Mouse (Mus musculus) midbrain, embryonic 13.5 days (tissue): Measurements from ENCODE around the gene Ppp6r3. TPM values are rescaled to one million over a fixed set of nuclear protein-coding genes. Genes with fewer than 3 reads are reported as not detected.

Experiments
- ATAC-seq: fragments of 200-750 bp; cut with Nextera tagmentation; 2 replicates; pipeline ENCODE4 v1.8.0; 2017; ENCODE audit warnings: mild to moderate bottlenecking, moderate TSS enrichment, moderate library complexity
- H3K27ac ChIP-seq: fragments of 300-500 bp; sonication (generic); 2 replicates; pipeline ENCODE4 v1.5.1; 2015; ENCODE audit warnings: inconsistent platforms, mild to moderate bottlenecking, moderate library complexity
- H3K27me3 ChIP-seq: fragments of 300-500 bp; sonication (generic); 2 replicates; pipeline ENCODE4 v1.6.1; 2015; ENCODE audit warnings: mild to moderate bottlenecking, inconsistent platforms
- H3K36me3 ChIP-seq: fragments of 300-500 bp; sonication (generic); 2 replicates; pipeline ENCODE4 v1.6.1; 2015; ENCODE audit warnings: mild to moderate bottlenecking, inconsistent platforms
- H3K4me1 ChIP-seq: fragments of 300-500 bp; sonication (generic); replicated peaks from 2 replicates; pipeline ENCODE4 v1.6.1; 2015; ENCODE audit warnings: inconsistent platforms
- H3K4me2 ChIP-seq: fragments of 300-500 bp; sonication (generic); replicated peaks from 2 replicates; pipeline ENCODE4 v1.6.1; 2015; ENCODE audit warnings: moderate library complexity, mild to moderate bottlenecking, inconsistent platforms
- H3K4me3 ChIP-seq: fragments of 300-500 bp; sonication (generic); replicated peaks from 2 replicates; pipeline ENCODE4 v1.5.1; 2015; ENCODE audit warnings: mild to moderate bottlenecking, inconsistent platforms
- H3K9ac ChIP-seq: fragments of 300-500 bp; sonication (generic); replicated peaks from 2 replicates; pipeline ENCODE4 v1.6.1; 2015; ENCODE audit warnings: mild to moderate bottlenecking, inconsistent platforms
- H3K9me3 ChIP-seq: fragments of 300-500 bp; sonication (generic); 2 replicates; pipeline ENCODE4 v1.6.1; 2016; ENCODE audit warnings: mild to moderate bottlenecking, inconsistent platforms
- WGBS: fragments of 180-500 bp; shearing (Covaris S2); methylation state at CpG from one replicate; pipeline ENCODE4 v1.1.7; 2015; 5-methylcytosine and 5-hydroxymethylcytosine counted together
- polyA plus RNA-seq: library from polyadenylated mRNA; unstranded; fragments of >200 nt; fragmentation: Nextera tagmentation; extraction: Ambion mirVana; gene quantifications from 2 replicates; pipeline ENCODE4 v1.2.1, GENCODE M21; 2015

Ppp6r3 gene
- polyA plus RNA-seq, 1 experiment from 2014 or later = 71.9 TPM

GRCm38 (mm10) chr19:3482831-3483230, 92.7 kb downstream of the Ppp6r3 start:
- no peaks in the 10 kb centered on the region for H3K27me3 ChIP-seq
- peaks cover 80% of the 10 kb centered on the region for H3K36me3 ChIP-seq
- H3K4me3 ChIP-seq = no peak overlapping the region
- no peak overlapping the region for H3K27ac ChIP-seq
- no peak overlapping the region for H3K9ac ChIP-seq
- ATAC-seq = no peak
- 96% methylated on average over 7 of the region's 7 CpGs for WGBS
- no peaks in the 10 kb centered on the region for H3K4me1 ChIP-seq
- H3K4me2 ChIP-seq = no peak overlapping the region
- H3K9me3 ChIP-seq = no peaks in the 10 kb centered on the region

- WGBS = 87% methylated on average over 8 of the region's 8 CpGs
- no peak overlapping the region for H3K27ac ChIP-seq
Measured at GRCm38 (mm10) chr19:3480101-3480500, 95.4 kb downstream of the Ppp6r3 start.

GRCm38 (mm10) chr19:3476996-3477395, 98.6 kb downstream of the Ppp6r3 start:
- no peak overlapping the region for H3K4me3 ChIP-seq
- no peaks in the 10 kb centered on the region for H3K4me1 ChIP-seq
- peaks cover 73% of the 10 kb centered on the region for H3K36me3 ChIP-seq
- WGBS = 97% methylated on average over 3 of the region's 3 CpGs
- no peaks in the 10 kb centered on the region for H3K9me3 ChIP-seq
- H3K27ac ChIP-seq = no peak overlapping the region
- no peak for ATAC-seq
- H3K4me2 ChIP-seq = no peak overlapping the region
- H3K27me3 ChIP-seq = no peaks in the 10 kb centered on the region
- no peak overlapping the region for H3K9ac ChIP-seq

More at GRCm38 (mm10) chr19:3480101-3480500, 95.4 kb downstream of the Ppp6r3 start:
- Histone ChIP-seq H3K4me2 (no peak overlapping the region), H3K4me1 (no peaks in the 10 kb centered on the region), H3K4me3 (no peak overlapping the region), H3K9me3 (no peaks in the 10 kb centered on the region), H3K36me3 (peaks cover 70% of the 10 kb centered on the region), H3K27me3 (no peaks in the 10 kb centered on the region), H3K9ac (no peak overlapping the region)
- no peak for ATAC-seq

- peaks cover 86% of the 10 kb centered on the region for H3K36me3 ChIP-seq
- no peaks in the 10 kb centered on the region for H3K9me3 ChIP-seq
- no peaks in the 10 kb centered on the region for H3K4me1 ChIP-seq
- no peak overlapping the region for H3K4me2 ChIP-seq
- no peak for ATAC-seq
- H3K4me3 ChIP-seq = no peak overlapping the region
- 92% methylated on average over 2 of the region's 2 CpGs for WGBS
- H3K27ac ChIP-seq = no peak overlapping the region
- H3K27me3 ChIP-seq = no peaks in the 10 kb centered on the region
- no peak overlapping the region for H3K9ac ChIP-seq
Measured at GRCm38 (mm10) chr19:3471218-3471617, 104.3 kb downstream of the Ppp6r3 start.

- WGBS = 97% methylated on average over 7 of the region's 7 CpGs
- no peak overlapping the region for H3K9ac ChIP-seq
- no peaks in the 10 kb centered on the region for H3K4me1 ChIP-seq
- H3K27ac ChIP-seq = no peak overlapping the region
- no peaks in the 10 kb centered on the region for H3K9me3 ChIP-seq
- no peak for ATAC-seq
- H3K36me3 ChIP-seq = peaks cover 98% of the 10 kb centered on the region
- no peak overlapping the region for H3K4me2 ChIP-seq
- H3K27me3 ChIP-seq = no peaks in the 10 kb centered on the region
- H3K4me3 ChIP-seq = no peak overlapping the region
Measured at GRCm38 (mm10) chr19:3467574-3467973, 108.0 kb downstream of the Ppp6r3 start.

GRCm38 (mm10) chr19:3459986-3460385, 115.6 kb downstream of the Ppp6r3 start:
- Histone ChIP-seq H3K4me2 (no peak overlapping the region), H3K9me3 (no peaks in the 10 kb centered on the region), H3K4me3 (no peak overlapping the region), H3K27ac (no peak overlapping the region), H3K4me1 (no peaks in the 10 kb centered on the region), H3K36me3 (peaks cover 96% of the 10 kb centered on the region), H3K9ac (no peak overlapping the region), H3K27me3 (no peaks in the 10 kb centered on the region)
- 93% methylated on average over 3 of the region's 3 CpGs for WGBS
- ATAC-seq = no peak

- Histone ChIP-seq H3K4me1 (no peaks in the 10 kb centered on the region), H3K27me3 (no peaks in the 10 kb centered on the region), H3K4me2 (no peak overlapping the region), H3K9ac (no peak overlapping the region), H3K36me3 (peaks cover 95% of the 10 kb centered on the region), H3K9me3 (no peaks in the 10 kb centered on the region), H3K27ac (no peak overlapping the region), H3K4me3 (no peak overlapping the region)
- no peak for ATAC-seq
- 94% methylated on average over 6 of the region's 6 CpGs for WGBS
Measured at GRCm38 (mm10) chr19:3458331-3459099, 117.0 kb downstream of the Ppp6r3 start.

GRCm38 (mm10) chr19:3457700-3458099, 117.8 kb downstream of the Ppp6r3 start:
- 96% methylated on average over 4 of the region's 4 CpGs for WGBS
- H3K4me2 ChIP-seq = no peak overlapping the region
- H3K27ac ChIP-seq = no peak overlapping the region
- H3K9me3 ChIP-seq = no peaks in the 10 kb centered on the region
- H3K4me3 ChIP-seq = no peak overlapping the region
- H3K4me1 ChIP-seq = no peaks in the 10 kb centered on the region
- H3K9ac ChIP-seq = no peak overlapping the region
- H3K36me3 ChIP-seq = peaks cover 95% of the 10 kb centered on the region
- no peaks in the 10 kb centered on the region for H3K27me3 ChIP-seq
- no peak for ATAC-seq

GRCm38 (mm10) chr19:3451649-3452048, 123.9 kb downstream of the Ppp6r3 start:
- Histone ChIP-seq H3K36me3 (peaks cover 35% of the 10 kb centered on the region), H3K27ac (peak overlapping the region; percentile 4; the same call in 1 of the 2 replicates), H3K4me2 (no peak overlapping the region), H3K27me3 (no peaks in the 10 kb centered on the region), H3K4me3 (no peak overlapping the region), H3K9ac (no peak overlapping the region), H3K9me3 (no peaks in the 10 kb centered on the region), H3K4me1 (no peaks in the 10 kb centered on the region; the same call in 1 of the 2 replicates)
- WGBS = 67% methylated on average over 6 of the region's 6 CpGs
- ATAC-seq = peak; percentile 59

GRCm38 (mm10) chr19:3451170-3451569, 124.4 kb downstream of the Ppp6r3 start:
- Histone ChIP-seq H3K9ac (no peak overlapping the region), H3K27ac (no peak overlapping the region), H3K4me2 (no peak overlapping the region), H3K9me3 (no peaks in the 10 kb centered on the region), H3K4me3 (no peak overlapping the region), H3K36me3 (peaks cover 33% of the 10 kb centered on the region), H3K27me3 (no peaks in the 10 kb centered on the region), H3K4me1 (no peaks in the 10 kb centered on the region; the same call in 1 of the 2 replicates)
- ATAC-seq = peak; percentile 85
- WGBS = 21% methylated on average over 6 of the region's 6 CpGs

- peak; percentile 46 for ATAC-seq
- H3K9ac ChIP-seq = no peak overlapping the region
- no peaks in the 10 kb centered on the region for H3K27me3 ChIP-seq
- H3K4me1 ChIP-seq = no peaks in the 10 kb centered on the region; the same call in 1 of the 2 replicates
- H3K4me2 ChIP-seq = no peak overlapping the region
- no peak overlapping the region for H3K4me3 ChIP-seq
- WGBS = 89% methylated on average over 3 of the region's 3 CpGs
- peaks cover 29% of the 10 kb centered on the region for H3K36me3 ChIP-seq
- H3K27ac ChIP-seq = no peak overlapping the region
- no peaks in the 10 kb centered on the region for H3K9me3 ChIP-seq
Measured at GRCm38 (mm10) chr19:3450714-3451113, 124.8 kb downstream of the Ppp6r3 start.

- 84% methylated on average over 3 of the region's 3 CpGs for WGBS
- Histone ChIP-seq H3K36me3 (peaks cover 14% of the 10 kb centered on the region), H3K4me3 (no peak overlapping the region), H3K9me3 (no peaks in the 10 kb centered on the region), H3K27me3 (no peaks in the 10 kb centered on the region), H3K9ac (no peak overlapping the region), H3K4me1 (no peaks in the 10 kb centered on the region; the same call in 1 of the 2 replicates), H3K4me2 (no peak overlapping the region), H3K27ac (no peak overlapping the region)
- no peak for ATAC-seq
Measured at GRCm38 (mm10) chr19:3449248-3449647, 126.3 kb downstream of the Ppp6r3 start.
